Mouse (Mus musculus) A20 (cell line): ENCODE results near the gene Gphn.

ENCODE experiments used
- DNase-seq: peaks from one replicate; pipeline ENCODE4 v3.0.0-alpha.2; 2011; ENCODE audit warnings: low read depth, low spot score

The Gphn gene

DNA sequence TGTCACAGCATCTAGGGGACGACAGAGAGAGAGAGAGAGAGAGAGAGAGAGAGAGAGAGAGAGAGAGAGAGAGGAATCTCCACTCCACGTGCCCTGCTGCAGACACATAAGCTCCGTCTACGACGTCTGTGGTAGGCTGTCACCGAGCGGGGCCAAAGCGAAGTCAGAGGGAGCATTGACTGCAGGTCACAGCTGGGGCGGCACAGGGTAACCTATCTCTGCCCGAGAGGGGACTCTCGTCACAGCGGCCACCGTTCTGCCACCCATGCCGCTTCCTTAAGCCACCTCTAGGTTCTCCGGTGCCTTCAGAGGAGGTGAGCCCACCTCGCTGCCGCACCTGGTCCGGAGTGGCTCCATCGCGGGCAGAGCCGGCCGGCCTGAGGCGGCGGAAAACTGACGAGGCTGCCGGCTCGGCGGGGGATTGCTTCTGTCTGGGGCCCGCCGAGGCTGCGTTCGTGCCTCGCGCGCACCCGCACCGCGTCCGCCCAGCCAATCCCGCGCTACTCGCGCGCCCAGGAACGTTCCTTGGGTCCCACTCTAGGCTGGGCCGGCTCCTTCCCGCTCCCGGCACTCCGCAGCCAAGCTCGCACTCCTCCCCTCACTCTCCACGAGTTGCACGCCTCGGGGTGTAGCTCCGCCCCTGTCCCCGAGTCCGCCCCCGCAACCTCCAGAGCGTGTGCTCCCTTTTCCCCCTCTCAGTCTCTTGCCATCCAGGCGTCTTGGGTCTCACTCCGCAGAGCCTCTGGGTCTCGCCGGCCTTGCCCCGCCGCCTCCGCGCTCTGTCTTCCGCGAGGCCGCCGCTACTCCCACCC lies at the start of gene Gphn:
TSS of gene Gphn (plus strand) at position 673 of the 812 bp plus-strand sequence.
- peak; percentile 93 for DNase-seq

DNA sequence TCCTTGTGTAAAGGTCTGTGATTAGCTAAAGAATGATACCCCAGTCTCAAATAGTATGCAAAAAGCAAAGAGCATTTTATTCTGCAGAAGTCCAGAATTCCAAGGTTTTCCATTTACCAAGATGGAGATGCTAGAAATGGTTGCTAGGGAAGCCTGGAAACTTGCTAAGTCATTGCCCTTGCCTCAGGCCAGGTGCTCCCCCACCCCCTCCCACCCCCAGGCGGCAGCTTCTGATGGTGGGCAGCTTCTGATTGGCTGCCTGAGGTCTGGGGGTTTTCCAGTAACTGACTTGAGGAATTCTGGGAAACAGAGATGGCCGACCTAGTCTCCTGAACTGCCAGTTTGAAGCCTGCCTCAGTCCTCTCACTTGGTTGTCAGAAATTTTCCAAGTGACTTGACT lies 44.7 kb upstream of the Gphn start:
- DNase-seq = no peak

- no peak for DNase-seq
Measured at GRCm38 (mm10) chr12:78193942-78194341, 32.2 kb upstream of the Gphn start, which contains the start of gene Gm6657. Gm6657 (plus strand) TSS chr12:78194242.

DNA sequence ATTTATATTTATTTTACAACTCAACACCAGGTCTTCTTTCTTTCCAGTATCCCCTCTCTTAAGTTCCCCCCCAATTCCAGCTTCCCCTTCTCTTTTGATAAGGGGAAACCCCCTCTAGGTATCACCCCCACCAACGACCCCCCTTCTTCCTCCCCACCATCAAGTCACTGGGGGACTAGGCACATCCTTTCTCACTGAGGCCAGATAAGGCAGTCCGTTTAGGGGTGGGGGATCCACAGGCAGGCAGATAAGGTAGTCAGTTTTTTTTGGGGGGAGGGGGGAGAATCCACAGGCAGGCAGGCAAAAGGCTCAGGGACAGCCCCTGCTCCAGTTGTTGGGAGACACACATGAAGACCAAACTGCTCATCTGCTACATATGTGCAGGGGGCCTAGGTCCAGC lies 30.8 kb upstream of the Gphn start:
- DNase-seq = no peak

DNA sequence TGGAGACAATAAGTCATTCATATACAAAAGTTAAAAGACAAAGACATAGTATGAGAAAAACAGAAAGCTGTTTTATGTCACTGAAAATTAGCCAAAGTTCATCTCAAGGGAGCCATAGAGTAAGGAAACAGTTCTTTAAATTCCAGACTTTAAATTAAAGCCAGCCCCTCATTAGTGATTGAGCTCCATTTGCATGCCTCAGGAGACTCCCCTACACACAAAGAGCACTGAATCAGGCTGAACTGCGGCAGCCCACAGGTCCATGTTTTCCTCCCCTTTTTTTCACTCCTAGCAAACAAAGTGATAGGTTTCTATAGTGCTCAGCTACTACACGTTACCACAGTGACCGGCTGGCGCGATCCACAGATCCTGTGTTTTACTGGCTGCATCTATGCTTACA lies 22.5 kb upstream of the Gphn start:
- DNase-seq = no peak

DNA sequence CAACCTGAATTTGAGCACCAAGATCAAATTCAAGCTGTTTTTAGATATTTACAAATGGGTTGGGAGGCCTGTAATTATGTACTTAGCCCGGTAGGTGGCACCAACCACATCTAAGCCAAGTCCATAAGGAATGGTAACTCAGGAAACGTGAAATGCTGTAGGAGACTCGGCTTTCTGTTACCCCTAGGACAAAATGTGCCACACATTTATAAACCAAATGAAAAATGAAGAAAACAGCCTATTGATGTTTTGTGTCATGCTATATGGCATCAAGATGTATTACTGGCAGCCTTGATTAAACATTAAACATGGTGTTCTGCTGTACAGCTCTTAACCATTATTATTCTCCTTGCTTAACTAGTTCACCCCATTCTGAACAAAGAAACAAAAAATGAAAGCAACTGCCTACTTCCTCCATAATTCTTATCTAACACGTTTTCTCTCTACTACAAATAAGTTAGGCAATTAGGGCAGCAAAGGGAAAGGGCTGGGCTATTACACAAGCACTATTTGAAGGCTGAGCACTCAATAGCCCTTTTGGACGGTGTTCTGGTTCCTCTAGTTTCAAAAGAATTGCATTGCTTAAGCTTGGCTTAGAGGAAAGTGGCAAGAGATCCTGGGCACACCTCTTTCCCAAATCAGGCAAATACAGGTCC lies 20.1 kb upstream of the Gphn start:
- peak; percentile 77 for DNase-seq

- no peak for DNase-seq
Measured at GRCm38 (mm10) chr12:78206571-78206960, 19.6 kb upstream of the Gphn start.

DNA sequence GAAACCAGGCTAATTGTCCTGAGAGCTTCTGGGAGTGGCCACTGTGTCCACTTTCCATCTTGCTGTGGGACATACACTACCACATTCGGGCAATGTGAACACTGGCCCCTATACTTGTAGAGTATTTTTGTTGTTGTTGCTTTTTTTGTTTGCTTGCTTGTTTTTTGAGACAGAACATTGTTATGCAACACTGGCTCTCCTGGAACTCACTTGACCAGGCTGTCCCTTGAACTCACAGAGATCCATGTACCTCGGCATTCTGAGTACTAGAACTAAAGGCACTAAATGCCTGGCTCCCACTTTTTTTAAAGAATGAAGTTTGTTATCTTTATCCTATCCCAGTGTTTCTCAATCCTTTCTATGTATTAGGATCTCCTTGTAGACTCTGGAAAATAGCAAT lies 16.3 kb upstream of the Gphn start:
- DNase-seq = no peak

- no peak for DNase-seq
Measured at GRCm38 (mm10) chr12:78215490-78215889, 10.7 kb upstream of the Gphn start.

DNA sequence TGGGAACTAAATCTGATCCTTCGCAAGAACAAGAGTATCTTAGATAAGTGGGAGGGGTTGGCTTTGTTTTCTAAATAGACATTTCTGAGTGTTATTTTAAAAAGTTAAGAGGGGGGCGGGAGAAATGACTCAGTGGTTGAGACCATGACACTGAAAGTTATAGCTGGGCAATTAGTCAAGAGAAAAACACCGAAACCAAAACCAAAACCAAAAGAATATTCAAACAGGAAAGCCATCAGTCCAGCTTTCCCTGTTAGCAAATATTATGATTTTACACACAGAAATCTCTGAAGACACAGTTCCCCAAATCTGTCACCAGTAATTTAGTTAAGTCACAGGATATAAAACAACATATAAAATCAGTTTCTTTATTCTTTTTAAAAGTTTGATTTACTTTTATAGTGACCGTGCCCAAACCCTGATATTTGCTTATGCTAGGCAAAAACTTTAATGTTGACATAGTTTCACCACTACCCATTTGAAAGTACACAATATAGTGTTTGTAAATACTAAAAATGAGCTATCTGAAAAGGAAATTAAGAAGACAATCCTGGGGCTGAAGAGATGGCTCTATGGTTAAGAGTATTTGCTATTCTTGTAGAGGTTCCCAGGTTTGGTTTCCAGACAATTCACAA lies 6.9 kb upstream of the Gphn start:
- peak; percentile 69 for DNase-seq

DNA sequence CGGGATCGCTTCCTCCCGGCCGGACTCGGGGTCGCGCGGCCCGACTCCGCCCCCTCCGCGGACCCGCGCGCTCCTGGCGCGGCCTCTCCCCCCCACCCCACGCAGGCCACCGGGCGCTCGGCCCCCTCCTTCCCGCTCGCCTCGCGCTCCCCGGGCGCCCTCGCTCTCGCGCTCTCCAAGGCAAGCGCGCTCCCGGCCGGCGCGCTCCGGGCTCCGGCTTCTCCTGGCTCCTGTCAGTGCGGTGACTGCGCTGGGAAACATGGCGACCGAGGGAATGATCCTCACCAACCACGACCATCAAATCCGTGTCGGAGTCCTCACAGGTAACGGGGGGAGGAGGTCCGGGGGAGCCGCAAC lies 318 bp downstream of the Gphn start:
- DNase-seq = peak; percentile 90

DNA sequence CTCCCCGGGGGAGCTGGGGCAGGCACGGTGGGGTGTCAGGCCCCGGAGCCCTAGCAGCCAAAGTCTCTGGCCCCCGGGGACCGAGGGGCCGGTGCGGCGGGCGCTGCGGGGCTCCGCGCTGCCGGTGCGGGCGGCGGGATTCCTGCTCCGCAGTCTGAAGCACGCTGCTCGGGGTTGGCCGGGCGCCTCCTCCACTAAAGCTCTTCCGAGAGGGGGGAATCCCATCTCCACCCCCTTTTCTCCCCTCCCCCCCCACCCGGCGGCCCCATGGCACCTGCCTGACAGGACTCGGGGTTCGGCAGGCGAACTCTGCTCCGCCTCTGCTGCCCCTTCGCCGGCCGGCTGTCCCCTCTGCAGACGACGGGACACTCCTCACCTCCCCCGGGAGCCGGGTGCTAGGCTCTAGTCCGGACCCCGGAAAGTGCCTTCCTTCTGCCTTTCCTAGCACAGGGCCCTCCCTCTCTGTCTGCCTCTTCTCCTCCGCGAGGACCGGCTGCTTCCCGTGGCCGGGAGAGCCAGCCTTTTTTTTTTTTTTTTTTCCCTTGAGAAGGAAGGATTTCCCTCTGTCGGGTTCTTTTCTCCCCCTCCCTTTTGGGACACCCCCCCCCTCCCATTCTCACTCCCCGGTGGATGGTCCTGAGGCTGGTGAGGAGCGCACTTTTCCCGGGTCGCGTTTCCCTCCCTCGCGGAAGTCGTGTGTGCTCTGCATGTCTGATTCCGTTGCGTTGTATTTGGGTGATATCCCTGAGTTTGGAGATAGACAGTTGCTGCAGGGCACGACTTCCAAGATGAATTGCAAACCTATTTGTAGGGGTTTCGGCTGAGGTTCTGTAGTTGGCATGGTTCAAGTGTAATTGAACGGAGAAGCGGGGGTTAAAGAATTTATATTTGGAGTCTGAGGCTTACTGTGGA lies 1.1 kb downstream of the Gphn start:
- peak; percentile 86 for DNase-seq

GRCm38 (mm10) chr12:78228139-78228538 lies 2.0 kb downstream of the Gphn start:
- DNase-seq = peak; percentile 52

GRCm38 (mm10) chr12:78232560-78232959 lies 6.4 kb downstream of the Gphn start:
- DNase-seq = no peak

GRCm38 (mm10) chr12:78248366-78248765 lies 22.2 kb downstream of the Gphn start:
- DNase-seq = no peak

DNA sequence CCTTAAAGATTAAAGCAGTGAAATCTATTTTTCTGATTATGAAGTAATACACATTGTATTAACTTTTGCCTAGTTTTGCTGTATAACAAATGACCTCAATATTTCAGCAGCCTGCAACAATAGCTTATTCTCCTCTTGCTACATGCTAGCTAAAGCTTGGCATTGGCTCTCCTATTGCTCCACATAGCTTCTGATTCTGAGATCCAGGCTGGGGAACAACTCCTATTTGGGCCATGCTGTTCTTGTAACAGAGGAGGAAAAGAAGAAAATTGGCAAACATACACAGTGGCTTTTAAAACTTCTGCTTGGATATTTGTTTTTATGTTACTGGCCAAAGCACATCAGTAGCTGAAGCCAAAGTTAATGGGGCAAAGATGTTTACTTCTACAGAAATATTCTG lies 23.0 kb downstream of the Gphn start:
- DNase-seq = no peak

DNA sequence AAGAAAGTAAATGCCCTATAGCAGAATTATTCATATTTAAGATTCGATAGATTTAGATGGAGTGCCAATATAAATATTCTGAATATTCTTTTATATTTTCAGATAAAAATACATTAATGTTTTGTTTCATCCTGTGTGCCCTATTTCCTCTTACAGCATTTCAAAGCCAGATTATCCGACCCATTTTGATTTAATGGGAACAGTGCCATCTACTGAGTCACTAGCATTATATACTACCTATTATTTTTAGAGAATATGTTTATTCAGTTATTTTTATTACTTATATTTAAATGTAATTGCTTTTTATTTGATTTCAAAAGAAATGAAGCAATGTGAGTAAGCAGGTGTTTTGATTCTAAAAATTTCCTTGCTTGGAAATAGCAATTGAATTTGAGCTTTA lies 51.2 kb downstream of the Gphn start:
- DNase-seq = no peak

GRCm38 (mm10) chr12:78290384-78290783 lies 64.2 kb downstream of the Gphn start:
- no peak for DNase-seq

DNA sequence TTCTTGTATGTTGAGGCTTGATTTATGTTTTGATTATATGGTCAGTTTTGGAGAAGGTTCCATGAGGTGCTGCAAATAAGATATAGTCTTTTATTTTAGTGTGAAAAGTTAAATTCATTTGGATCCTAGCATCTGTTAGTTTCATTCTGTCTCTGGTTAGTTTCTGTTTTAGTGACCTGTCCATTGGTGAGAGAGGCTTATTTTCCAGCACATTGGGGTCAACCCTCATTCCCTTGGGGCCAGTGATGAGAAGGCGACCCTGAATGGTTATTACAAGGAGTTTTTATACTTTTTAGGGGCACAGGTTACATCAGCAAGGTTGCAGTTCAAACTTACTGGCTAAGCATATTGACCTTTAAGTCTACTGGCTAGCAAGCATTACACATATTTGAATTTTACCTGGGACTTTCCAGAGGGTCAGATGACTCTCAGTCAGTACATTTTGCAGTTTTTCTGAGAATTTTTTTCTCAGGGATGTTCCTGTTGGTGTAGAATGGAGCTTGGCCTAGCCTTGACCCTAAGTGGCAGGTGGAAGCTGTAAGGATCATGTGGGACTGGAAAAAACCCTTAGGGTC lies 72.7 kb downstream of the Gphn start:
- DNase-seq = peak; percentile 53

DNA sequence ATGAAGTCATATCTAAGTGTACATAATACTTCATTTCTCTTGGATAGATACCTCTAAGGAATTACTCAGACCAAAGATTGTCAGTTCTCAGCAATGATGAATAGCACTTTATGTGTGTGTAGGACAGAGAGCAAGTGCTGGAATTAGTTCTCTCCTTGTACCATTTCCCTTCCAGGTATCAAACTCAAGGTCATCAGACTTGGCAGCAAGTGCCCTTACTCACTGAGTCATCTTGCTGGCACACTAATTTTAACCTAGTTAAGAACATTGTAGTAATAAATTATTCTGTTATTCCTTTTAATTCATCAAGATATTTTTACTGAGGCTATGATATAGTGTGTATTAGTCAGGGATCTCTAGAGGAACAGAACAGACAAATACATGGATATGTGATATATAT lies 88.9 kb downstream of the Gphn start:
- no peak for DNase-seq

GRCm38 (mm10) chr12:78327946-78328345 lies 101.8 kb downstream of the Gphn start:
- DNase-seq = no peak
